Mouse (Mus musculus) adrenal gland (tissue): ENCODE measurements at regions not wholly inside any gene's neighbourhood (a gene's known extent, or its start where the extent isn't known, plus 50 kb on each side); places are given as distances from the start of the nearest gene placed in this dataset.

Experiments used
- intact Hi-C: fragments of 180-260 bp; cut with DNase I; formaldehyde crosslinking; loops from one replicate; pipeline ENCODE4 v1.15.1; 2025

DNA sequence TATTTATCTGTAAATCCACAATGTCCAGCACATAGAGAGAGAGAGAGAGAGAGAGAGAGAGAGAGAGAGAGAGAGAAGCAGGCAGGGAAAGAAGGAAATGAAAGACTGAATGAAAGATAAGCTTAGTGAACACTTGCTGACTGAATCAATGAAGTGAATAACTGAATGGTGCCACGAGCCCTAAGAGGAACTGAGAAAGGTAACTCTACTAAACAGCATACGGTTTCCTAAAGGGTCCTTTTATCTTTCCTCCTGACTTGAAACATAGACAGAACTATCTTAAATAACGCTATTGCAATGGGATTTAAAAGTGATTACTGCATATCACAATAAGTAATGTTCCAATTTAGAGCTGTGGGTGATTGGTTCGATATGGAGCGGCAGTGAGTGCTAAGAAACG lies 121.0 kb downstream of the Rbm26 start:
- intact Hi-C loops: no loop called here

- intact Hi-C loops: no loop called here
Observed at GRCm38 (mm10) chr14:105038798-105039197, 138.3 kb downstream of the Rbm26 start.

DNA sequence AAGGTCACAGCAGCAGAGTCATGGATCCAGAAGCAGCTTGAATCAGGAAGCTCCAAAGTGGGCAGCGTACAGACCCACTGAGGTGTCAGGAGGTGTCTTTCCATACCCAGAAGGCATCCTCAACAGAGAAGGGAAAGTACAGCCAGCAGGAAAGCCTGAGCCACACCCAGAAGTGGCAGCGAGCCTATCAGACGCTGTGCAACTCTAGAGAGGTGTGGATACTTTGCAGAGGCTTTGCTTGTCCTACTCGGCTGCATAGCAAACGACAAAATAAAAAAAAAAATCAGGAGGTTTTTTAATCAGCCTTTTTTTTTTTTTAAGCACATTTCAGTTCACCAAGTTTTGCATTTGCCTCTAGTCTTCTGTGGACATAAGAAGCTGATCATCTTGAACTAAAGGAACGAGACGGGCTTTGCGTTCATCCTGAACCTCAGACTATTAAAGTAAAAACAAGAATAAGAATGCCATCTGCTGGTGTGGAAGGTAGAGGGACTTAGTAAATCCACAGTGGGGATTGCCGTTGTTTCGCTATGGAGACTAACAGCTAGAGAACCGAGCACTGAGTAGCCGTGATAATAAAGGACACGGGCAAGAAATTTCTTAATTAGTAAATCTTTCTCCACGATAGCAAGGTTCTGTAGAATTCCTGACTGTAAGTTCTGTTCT lies 142.3 kb downstream of the Rbm26 start:
- intact Hi-C loops: no loop called here

GRCm38 (mm10) chr14:105019971-105020370 lies 157.2 kb downstream of the Rbm26 start:
- intact Hi-C loops: no loop called here

- intact Hi-C loops: no loop called here
Observed at GRCm38 (mm10) chr14:105016089-105016846, 160.9 kb downstream of the Rbm26 start.

DNA sequence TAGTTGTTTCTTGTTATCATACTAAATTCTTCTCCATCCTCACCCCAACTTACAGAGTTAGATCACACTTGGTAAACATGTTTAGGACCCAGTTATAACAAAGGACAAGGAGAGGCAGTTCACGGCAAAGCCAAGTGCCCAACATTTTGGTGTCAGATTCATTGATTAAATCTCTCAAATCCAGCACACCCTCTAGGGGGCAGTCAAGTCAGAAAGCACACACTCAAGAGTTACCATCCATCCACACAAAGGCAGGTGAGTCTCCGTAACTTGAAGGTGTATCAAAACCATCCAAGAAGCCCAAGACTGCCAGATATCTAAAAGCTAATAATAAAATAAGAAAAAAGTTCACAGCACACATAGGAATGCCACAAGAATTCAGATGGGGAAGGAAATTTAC lies 161.8 kb downstream of the Rbm26 start:
- intact Hi-C loops: no loop called here

DNA sequence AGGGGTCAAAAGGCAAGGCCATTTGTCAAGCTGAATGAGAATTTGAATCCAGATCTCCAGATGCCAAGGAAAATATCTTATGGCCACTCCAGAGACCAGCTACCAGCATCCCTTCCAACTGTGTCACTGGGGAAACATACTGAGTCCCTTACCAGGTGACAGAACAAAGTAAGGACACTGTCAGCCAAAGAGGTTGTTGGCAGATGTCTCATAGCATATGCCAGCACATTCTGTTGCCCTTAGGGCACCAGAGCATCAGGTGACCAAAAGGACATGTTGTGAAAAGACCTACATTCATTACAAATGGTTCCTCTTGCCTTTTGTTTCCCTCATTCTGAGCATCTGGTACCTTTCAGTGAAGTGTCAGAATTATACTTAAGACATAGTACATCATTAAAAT lies 166.4 kb downstream of the Rbm26 start:
- intact Hi-C loops: no loop called here

DNA sequence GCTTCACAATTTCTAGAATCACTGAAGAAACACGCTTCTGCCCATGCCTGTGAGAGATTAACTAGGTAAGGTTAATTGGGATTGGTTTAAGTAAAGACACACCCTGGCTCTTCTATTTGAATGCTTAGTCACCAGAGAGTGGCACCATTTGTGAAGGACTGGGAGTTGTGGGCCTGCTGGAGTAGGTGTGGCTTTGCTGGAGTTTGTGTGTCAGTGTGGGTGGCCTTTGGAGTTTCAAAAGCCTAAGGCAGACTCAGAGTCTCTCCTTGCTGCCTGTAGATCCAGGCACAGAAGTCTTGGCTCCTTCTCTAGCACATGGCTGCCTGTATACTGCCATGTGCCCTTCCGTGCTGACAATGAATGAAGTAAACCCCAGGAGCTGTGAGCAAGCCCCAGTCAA lies 168.8 kb downstream of the Rbm26 start:
- intact Hi-C loops: no loop called here

DNA sequence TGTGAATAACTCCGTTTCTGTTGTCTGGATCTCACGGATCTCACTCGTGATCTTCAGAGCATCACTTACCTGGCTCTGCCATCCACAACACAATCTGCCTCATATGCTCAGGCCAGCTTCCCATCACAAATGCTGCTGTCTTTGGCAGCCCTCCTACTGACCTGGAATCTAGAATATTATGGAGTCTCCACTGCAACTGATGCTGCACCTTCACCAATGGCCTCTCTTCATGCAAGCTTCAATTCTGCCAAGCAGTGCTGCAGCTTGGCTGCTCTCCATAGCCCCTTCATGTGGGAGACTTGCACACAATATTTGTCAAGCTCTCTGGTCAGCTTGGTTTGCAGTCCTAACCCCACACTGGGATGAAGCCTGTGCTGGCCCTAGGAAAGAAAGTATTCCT lies 183.1 kb downstream of the Rbm26 start:
- intact Hi-C loops: no loop called here

DNA sequence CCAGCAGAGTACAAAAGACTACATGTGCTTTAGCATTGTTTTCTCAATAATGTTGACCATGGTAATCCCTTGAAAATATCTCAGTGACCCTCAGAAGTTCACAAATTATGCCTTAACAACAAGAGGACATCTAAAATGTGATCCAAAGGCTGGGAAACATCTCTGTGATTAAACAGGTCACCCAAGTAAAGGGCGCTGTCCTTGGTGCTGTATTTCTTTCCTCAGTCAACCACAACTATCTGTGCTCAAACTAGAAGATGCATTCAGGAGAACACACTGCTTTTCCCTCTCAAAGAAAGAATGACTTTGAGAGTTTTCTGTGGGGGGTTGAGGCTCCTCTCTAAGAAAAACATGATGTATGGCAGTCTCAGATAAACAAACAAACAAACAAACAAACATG lies 211.1 kb downstream of the Rbm26 start:
- intact Hi-C loops: no loop called here

DNA sequence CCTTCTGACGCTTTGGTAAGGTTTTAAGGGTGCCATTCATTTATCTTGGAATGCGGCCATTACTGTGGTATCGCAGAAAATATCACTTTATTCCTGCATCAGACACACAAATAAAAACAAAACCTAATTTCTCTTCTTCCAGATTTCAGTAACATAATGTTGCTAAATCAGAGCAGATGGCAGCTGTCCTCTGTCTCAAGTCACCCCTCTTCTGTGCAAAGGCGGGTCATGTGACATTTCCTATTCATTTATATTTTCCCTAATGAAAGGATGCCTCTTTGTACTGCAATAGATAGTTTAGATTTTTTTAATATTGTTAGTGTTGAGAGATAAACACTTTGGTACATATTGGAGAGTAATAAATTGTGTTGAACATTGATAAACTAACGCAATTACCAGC lies 233.7 kb downstream of the Rbm26 start:
- intact Hi-C loops: no loop called here

DNA sequence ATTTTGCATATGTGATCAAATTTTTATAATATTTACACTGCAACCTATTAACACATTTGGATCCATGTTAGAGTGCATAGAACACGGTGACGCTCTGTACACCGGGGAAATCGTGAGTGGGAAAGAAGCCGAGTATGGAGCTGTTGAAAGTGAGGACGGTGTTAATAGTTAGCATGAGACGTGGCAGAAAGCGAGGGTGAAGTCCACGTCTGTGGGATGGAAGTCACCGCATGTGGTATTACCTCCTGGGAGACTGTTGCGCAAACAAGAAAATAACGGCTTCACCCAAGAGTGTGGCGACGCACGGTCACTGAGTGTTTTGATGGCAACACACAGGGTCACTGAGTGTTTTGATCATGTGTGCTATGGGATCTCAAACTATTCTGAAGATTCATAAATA lies 237.2 kb downstream of the Rbm26 start:
- intact Hi-C loops: no loop called here

GRCm38 (mm10) chr14:104937083-104937864 lies 239.9 kb downstream of the Rbm26 start:
- intact Hi-C loops: no loop called here

GRCm38 (mm10) chr14:104935956-104936355 lies 241.2 kb downstream of the Rbm26 start:
- intact Hi-C loops: no loop called here

DNA sequence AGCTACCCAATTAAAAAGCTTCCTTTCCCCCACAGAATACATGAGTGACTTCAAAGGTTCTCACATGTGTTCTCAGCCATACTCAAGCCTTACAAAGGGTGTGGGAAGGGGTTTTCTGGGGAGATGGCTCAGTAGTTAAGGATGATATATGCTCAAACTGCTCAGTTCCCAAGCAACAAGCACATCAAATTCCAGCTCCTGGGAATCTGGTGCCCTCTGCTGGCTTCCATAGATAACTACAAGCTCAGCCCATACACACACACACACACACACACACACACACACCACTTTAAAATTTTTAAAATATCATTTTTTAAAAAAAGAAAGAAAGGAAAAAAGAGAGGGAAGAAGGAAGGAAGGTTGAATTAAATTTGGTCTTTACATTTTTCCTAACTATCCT lies 271.4 kb downstream of the Rbm26 start:
- intact Hi-C loops: no loop called here

DNA sequence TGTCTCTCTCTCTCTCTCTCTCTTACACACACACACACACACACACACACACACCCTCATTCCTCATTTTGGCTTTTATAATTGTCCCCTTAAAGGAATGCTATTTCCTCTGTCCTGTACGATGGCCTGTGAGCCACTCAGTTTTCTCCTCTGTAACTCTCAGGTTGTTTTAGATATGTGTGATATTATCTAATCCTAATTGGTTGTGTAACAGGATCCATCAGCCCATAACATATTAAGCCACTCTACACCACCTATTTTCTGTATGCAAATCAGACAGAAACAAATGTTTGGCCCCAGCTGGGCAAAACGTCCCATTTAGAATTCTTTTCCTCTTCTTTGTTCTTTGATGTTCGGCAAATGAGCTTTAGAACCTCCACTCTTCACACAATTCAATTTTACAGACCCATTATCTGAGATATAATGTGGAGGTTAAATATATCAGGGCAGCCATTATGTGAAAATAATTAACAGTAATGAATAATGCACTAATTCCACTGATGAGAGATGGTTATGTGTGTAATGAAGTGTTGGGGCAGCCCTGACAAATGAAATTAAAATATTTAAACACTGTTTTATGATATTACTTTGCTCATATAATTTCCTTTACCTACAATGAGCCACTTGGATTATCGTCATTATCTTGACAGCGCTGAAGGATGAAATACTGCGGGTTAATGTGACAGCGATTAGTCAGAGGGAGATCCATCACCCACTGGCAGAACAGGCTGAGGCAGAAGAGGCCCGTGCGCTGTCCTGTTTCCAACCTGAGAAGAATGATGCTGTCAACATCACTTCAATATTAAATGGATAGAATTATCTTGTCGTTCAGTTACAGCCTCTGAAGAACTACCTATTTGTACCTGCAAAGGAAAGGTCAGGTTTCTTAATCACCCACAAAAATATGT lies 274.8 kb downstream of the Rbm26 start:
- intact Hi-C loops: no loop called here

DNA sequence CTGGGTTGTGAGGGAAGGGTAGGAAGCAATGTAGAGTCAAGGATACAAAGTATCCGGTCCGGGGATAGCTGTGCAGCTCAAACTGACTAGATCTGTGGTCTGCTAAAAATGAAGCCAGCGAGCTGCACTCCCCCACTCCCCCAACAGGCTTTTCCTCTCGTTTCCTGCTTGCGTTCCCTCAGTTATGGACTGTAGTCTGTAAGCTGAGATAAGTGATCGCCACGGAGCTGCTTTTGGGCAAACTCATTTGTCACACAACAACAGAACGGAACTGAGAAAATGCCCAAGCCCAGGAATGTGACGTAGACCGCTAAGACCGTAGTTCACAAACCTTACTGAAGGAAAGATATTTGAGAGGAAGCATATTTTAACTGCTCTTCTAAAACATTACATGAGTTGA lies 276.1 kb downstream of the Rbm26 start:
- intact Hi-C loops: no loop called here

DNA sequence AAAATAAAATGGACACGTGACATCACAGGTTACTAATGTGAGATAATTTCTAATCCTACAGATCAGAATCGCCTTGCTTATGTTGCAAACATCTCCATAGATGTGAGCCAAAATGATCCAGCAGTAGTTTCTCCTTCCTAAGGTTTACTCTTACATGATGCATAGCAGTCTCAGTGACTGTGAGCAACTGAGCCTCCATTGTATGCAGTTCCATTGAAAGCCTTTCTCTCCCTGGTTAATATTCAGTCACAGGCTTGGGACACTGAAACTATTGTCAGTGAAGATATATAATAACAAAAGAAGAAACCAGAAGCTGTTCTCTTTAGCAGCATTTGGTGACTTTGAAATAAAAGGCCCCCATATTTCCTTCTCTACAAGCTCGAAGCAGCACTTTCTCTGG lies 305.9 kb downstream of the Rbm26 start:
- intact Hi-C loops: no loop called here

DNA sequence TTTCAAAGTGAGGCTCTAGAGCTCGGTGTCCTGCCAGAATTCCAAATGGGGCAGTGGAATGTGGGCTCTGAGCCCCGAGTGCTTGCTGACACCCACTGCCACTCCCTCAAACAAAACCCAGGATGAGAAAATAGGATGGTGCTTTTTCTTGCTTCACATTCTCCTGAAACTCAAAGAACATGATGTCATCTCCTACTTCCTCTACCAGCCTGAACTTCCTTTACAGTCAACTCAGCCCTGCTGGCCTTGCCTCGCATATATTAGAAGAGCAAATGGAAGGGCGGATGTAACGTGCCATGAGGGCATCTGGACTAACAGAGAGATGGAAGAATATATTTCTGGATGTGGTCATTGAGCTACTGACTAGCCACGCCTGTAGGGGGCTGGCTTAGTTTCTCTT lies 309.6 kb downstream of the Rbm26 start:
- intact Hi-C loops: no loop called here

DNA sequence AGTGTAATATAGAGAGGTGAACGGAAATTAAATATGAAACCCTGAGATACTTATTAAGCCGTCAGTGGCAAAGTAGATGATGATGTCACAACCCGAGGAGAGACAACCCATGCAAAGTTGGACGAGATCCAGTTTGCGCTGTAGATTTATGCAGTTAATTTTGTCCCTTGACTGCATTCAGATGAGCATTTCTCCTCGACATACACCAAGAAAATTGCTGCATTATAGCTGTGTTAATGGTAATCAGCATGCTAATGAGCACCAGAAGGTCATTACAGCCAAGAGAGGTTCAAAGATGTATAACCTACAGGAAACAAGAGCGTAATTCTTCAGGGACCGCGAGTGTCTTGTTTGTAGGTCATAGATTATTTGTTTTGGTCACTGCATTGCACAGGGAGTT lies 313.2 kb downstream of the Rbm26 start:
- intact Hi-C loops: no loop called here

DNA sequence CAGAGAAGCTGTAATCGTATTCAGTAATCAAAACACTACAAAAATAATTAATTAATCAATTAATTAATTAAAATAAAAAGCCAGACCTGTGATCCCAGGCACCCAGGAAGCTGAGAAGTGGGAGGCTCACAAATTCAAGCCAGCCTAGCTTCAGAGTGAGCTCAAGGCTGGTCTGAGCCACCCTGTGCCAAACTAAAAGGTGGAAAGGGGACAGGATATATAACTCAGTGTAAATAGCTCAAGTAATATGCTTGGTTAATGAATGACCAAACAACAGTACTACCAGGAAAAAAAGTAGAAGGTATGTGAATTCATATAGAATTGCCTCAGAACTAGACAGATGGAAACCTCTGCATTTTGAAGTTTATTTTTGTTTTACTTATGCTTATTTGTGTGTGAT lies 321.2 kb downstream of the Rbm26 start:
- intact Hi-C loops: no loop called here
